Mouse (Mus musculus): ENCODE data around the gene Dnajb13.

- TF ChIP-seq CTCF (IDR thresholded peaks at IDR 0.05; ENCODE audit: low read depth, low read length): no peak
- TF ChIP-seq POLR2A (IDR thresholded peaks at IDR 0.05; ENCODE audit: borderline replicate concordance, low read depth, low read length): no peak
Measured at GRCm38 (mm10) chr7:100537519-100537902, 22.8 kb upstream of the Dnajb13 start.

Data from bone marrow macrophage, adult 2 months (primary cell).